Mouse (Mus musculus) midbrain, embryonic 12.5 days (tissue): ENCODE results near the gene Gcnt3. TPM values are rescaled to one million over a fixed set of nuclear protein-coding genes. Genes with fewer than 3 reads are reported as not detected.
"Not testable (repeated sequence)": the region's sequence is repeated elsewhere in the genome, so short reads cannot be mapped to it uniquely, and the experiment has no call there.

ENCODE experiments used
- ATAC-seq: fragments of 200-750 bp; cut with Nextera tagmentation; 2 replicates; pipeline ENCODE4 v1.8.0; 2017; ENCODE audit warnings: low read depth, moderate TSS enrichment, moderate library complexity; ENCODE audit not compliant: low FRiP score
- H3K27ac ChIP-seq: fragments of 300-500 bp; sonication (generic); replicated peaks from 2 replicates; pipeline ENCODE4 v1.5.1; 2016; ENCODE audit warnings: mild to moderate bottlenecking
- H3K27me3 ChIP-seq: fragments of 300-500 bp; sonication (generic); 2 replicates; pipeline ENCODE4 v1.6.1; 2016; ENCODE audit warnings: mild to moderate bottlenecking
- H3K36me3 ChIP-seq: fragments of 300-500 bp; sonication (generic); 2 replicates; pipeline ENCODE4 v1.6.1; 2016
- H3K4me1 ChIP-seq: fragments of 300-500 bp; sonication (generic); 2 replicates; pipeline ENCODE4 v1.6.1; 2016
- H3K4me2 ChIP-seq: fragments of 300-500 bp; sonication (generic); replicated peaks from 2 replicates; pipeline ENCODE4 v1.6.1; 2016; ENCODE audit warnings: mild to moderate bottlenecking, moderate library complexity
- H3K4me3 ChIP-seq: fragments of 300-500 bp; sonication (generic); 2 replicates; pipeline ENCODE4 v1.5.1; 2016; ENCODE audit warnings: mild to moderate bottlenecking
- H3K9ac ChIP-seq: fragments of 300-500 bp; sonication (generic); replicated peaks from 2 replicates; pipeline ENCODE4 v1.6.1; 2016; ENCODE audit warnings: mild to moderate bottlenecking, moderate library complexity
- H3K9me3 ChIP-seq: fragments of 300-500 bp; sonication (generic); 2 replicates; pipeline ENCODE4 v1.6.1; 2016; ENCODE audit warnings: mild to moderate bottlenecking
- WGBS: fragments of 180-500 bp; shearing (Covaris S2); methylation state at CpG from one replicate; pipeline ENCODE4 v1.1.7; 2016; 5-methylcytosine and 5-hydroxymethylcytosine counted together
- polyA plus RNA-seq: library from polyadenylated mRNA; unstranded; fragments of >200 nt; fragmentation: Nextera tagmentation; extraction: Ambion mirVana; gene quantifications from 2 replicates; pipeline ENCODE4 v1.2.1, GENCODE M21; 2016

Gene Gcnt3
- polyA plus RNA-seq, 1 experiment from 2014 or later: not detected

DNA sequence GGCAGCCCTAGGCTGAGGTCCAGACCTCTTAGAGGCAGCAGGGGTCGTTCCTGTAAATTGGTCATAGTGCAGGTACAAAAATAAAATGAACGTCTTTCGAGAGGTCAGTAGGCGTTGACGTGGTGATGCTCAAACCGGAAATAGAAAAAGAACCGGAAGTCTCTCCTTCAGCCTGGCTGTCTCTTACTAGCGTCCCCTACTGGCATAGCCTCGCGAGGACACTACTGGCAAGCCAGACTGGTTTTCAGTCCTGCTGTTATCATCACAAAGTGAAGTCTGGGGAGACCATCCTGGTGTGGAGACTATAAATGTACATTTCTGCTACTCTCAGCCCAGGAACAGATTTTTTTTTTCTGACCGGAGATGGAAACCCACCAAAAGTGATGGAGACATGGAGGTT is 2.7 kb upstream of the Gcnt3 start:
- Histone ChIP-seq H3K9me3 (0 out of 2 replicates have a peak, but pooled peaks cover 2% of the 10 kb centered on the region), H3K4me2 (no peak overlapping the region), H3K27ac (no peak overlapping the region), H3K36me3 (no peaks in the 10 kb centered on the region), H3K4me3 (no peak overlapping the region), H3K27me3 (no peaks in the 10 kb centered on the region), H3K4me1 (no peaks in the 10 kb centered on the region), H3K9ac (no peak overlapping the region)
- no peak for ATAC-seq
- 85% methylated on average over 11 of the region's 11 CpGs for WGBS

- Histone ChIP-seq H3K9ac (no peak overlapping the region), H3K9me3 (0 out of 2 replicates have a peak, but pooled peaks cover 2% of the 10 kb centered on the region), H3K4me3 (no peak overlapping the region), H3K36me3 (no peaks in the 10 kb centered on the region), H3K4me1 (no peaks in the 10 kb centered on the region), H3K4me2 (no peak overlapping the region), H3K27me3 (no peaks in the 10 kb centered on the region), H3K27ac (no peak overlapping the region)
- WGBS: 90% methylated on average over 6 of the region's 6 CpGs
- ATAC-seq: no peak
Measured at GRCm38 (mm10) chr9:70039597-70040385, 1.9 kb upstream of the Gcnt3 start.

- H3K4me1 ChIP-seq: no peaks in the 10 kb centered on the region
- 0 out of 2 replicates have a peak, but pooled peaks cover 2% of the 10 kb centered on the region for H3K9me3 ChIP-seq
- H3K4me2 ChIP-seq: no peak overlapping the region
- 74% methylated on average over 4 of the region's 4 CpGs for WGBS
- no peaks in the 10 kb centered on the region for H3K27me3 ChIP-seq
- H3K36me3 ChIP-seq: no peaks in the 10 kb centered on the region
- H3K4me3 ChIP-seq: no peak overlapping the region
- ATAC-seq: no peak
- no peak overlapping the region for H3K27ac ChIP-seq
- no peak overlapping the region for H3K9ac ChIP-seq
Measured at GRCm38 (mm10) chr9:70036646-70037045, 1.2 kb downstream of the Gcnt3 start.

GRCm38 (mm10) chr9:70034702-70035101 is 3.2 kb downstream of the Gcnt3 start:
- H3K9me3 ChIP-seq: 0 out of 2 replicates have a peak, but pooled peaks cover 2% of the 10 kb centered on the region
- no peak overlapping the region for H3K4me3 ChIP-seq
- WGBS: 93% methylated on average over 7 of the region's 7 CpGs
- no peaks in the 10 kb centered on the region for H3K4me1 ChIP-seq
- no peaks in the 10 kb centered on the region for H3K36me3 ChIP-seq
- no peak overlapping the region for H3K27ac ChIP-seq
- H3K27me3 ChIP-seq: no peaks in the 10 kb centered on the region
- H3K4me2 ChIP-seq: no peak overlapping the region
- H3K9ac ChIP-seq: no peak overlapping the region
- ATAC-seq: no peak

GRCm38 (mm10) chr9:70033056-70033455 is 4.8 kb downstream of the Gcnt3 start:
- Histone ChIP-seq H3K4me3 (no peak overlapping the region), H3K36me3 (no peaks in the 10 kb centered on the region), H3K4me2 (no peak overlapping the region), H3K9me3 (no peaks in the 10 kb centered on the region), H3K9ac (no peak overlapping the region), H3K27ac (no peak overlapping the region), H3K27me3 (no peaks in the 10 kb centered on the region), H3K4me1 (no peaks in the 10 kb centered on the region)
- ATAC-seq: no peak
- WGBS: 80% methylated on average over 9 of the region's 9 CpGs

- Histone ChIP-seq H3K9me3 (no peaks in the 10 kb centered on the region), H3K27me3 (no peaks in the 10 kb centered on the region), H3K36me3 (no peaks in the 10 kb centered on the region), H3K4me1 (no peaks in the 10 kb centered on the region), H3K4me3 (no peak overlapping the region), H3K9ac (no peak overlapping the region), H3K27ac (no peak overlapping the region), H3K4me2 (no peak overlapping the region)
- ATAC-seq: no peak
- 90% methylated on average over 1 of the region's 1 CpGs for WGBS
Measured at GRCm38 (mm10) chr9:70032167-70032566, 5.7 kb downstream of the Gcnt3 start.

DNA sequence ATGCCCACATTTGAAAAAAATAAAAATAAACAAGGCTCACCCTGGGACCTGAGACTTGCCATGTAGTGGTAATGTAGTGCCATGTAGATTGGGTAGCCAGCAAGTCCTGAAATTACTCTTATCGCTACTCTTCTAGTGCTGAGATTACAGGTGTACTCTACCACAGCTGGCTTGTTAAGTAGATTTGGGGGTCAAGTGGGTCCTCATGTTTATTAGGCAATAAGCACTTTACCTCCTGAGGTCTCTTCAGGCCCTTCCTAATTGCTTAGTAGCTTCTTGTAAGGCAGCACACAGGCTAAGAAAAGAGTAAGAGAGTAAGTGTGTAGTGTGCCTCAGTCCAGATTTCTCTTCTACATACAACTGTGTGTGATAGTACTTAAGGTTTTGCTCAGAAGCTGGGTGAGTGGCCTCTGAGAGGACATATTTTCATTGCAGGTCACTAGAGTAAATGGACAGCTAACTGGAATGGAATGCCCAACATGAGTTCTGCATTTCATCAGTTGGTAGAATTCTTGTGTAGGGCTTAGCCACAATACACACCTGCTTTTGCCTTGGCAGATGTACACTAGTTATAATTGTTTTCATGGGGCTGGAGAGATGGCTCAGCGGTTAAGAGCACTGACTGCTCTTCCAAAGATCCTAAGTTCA is 12.4 kb downstream of the Gcnt3 start:
- ATAC-seq: no peak
- no peak overlapping the region for H3K4me2 ChIP-seq
- no peak overlapping the region for H3K4me3 ChIP-seq
- H3K36me3 ChIP-seq: peaks cover 7% of the 10 kb centered on the region; the same call in 1 of the 2 replicates
- no peak overlapping the region for H3K27ac ChIP-seq
- no peak overlapping the region for H3K9ac ChIP-seq
- 87% methylated on average over 2 of the region's 2 CpGs for WGBS
- H3K27me3 ChIP-seq: no peaks in the 10 kb centered on the region
- H3K9me3 ChIP-seq: no peaks in the 10 kb centered on the region
- no peaks in the 10 kb centered on the region for H3K4me1 ChIP-seq

DNA sequence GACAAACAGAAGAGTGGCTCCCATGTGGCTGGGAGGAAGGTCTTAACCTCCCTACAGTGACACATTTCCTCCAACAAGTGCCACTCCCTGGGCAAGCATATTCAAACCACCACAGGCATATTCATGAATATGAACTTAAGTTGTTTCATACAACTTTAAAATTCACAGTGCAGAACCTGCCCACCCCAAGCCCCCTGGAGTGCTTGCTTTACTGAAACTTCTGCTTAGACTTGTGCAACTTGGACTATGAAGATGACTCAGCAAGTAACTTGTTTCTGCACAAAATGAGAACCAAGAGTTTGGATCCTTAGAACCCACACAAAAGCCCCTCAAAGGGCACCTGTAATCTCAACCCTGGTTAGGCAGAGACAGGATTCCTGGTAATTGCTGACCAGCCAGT is 13.2 kb downstream of the Gcnt3 start:
- no peaks in the 10 kb centered on the region for H3K27me3 ChIP-seq
- no peak overlapping the region for H3K9ac ChIP-seq
- H3K36me3 ChIP-seq: peaks cover 14% of the 10 kb centered on the region
- H3K27ac ChIP-seq: no peak overlapping the region
- H3K4me1 ChIP-seq: no peaks in the 10 kb centered on the region
- H3K9me3 ChIP-seq: no peaks in the 10 kb centered on the region
- no peak for ATAC-seq
- no peak overlapping the region for H3K4me3 ChIP-seq
- no peak overlapping the region for H3K4me2 ChIP-seq

- not testable (repeated sequence) for H3K4me1 ChIP-seq, ATAC-seq, H3K4me3 ChIP-seq, H3K4me2 ChIP-seq, H3K9me3 ChIP-seq, H3K9ac ChIP-seq, H3K27ac ChIP-seq, H3K27me3 ChIP-seq
- 67% methylated on average over 1 of the region's 1 CpGs for WGBS
- H3K36me3 ChIP-seq: peaks cover 17% of the 10 kb centered on the region
Measured at GRCm38 (mm10) chr9:70023615-70024014, 14.3 kb downstream of the Gcnt3 start.

GRCm38 (mm10) chr9:70022083-70022482 is 15.8 kb downstream of the Gcnt3 start:
- no peak for ATAC-seq
- peaks cover 19% of the 10 kb centered on the region for H3K36me3 ChIP-seq

DNA sequence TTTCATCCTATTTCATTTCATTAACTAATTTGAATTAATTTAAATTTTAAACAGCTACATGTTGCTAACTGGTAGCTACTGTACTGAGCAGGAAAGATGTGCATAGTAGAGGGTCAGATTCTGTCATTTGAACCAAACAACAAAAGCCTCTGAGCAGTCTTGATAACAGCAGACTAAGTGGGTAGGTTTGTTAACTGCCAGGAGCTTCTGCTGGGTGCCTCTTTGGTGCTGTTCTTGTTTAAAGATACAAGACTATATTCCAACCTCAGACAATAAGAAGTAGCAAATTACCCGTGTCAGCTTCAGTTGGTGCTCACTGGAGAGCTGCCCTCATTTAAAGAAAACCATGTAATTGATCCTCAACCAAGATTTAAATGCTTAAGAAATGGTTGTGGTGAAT is 16.3 kb downstream of the Gcnt3 start:
- no peaks in the 10 kb centered on the region for H3K27me3 ChIP-seq
- no peak overlapping the region for H3K9ac ChIP-seq
- no peak overlapping the region for H3K4me2 ChIP-seq
- H3K4me3 ChIP-seq: no peak overlapping the region
- no peak for ATAC-seq
- no peaks in the 10 kb centered on the region for H3K9me3 ChIP-seq
- H3K27ac ChIP-seq: no peak overlapping the region
- peaks cover 20% of the 10 kb centered on the region for H3K36me3 ChIP-seq
- WGBS: 73% methylated on average over 1 of the region's 1 CpGs
- H3K4me1 ChIP-seq: no peaks in the 10 kb centered on the region

More at GRCm38 (mm10) chr9:70022083-70022482, 15.8 kb downstream of the Gcnt3 start:
- 90% methylated on average over 4 of the region's 4 CpGs for WGBS
- Histone ChIP-seq H3K27ac (no peak overlapping the region), H3K9me3 (no peaks in the 10 kb centered on the region), H3K4me3 (no peak overlapping the region), H3K27me3 (no peaks in the 10 kb centered on the region), H3K9ac (no peak overlapping the region), H3K4me1 (no peaks in the 10 kb centered on the region), H3K4me2 (no peak overlapping the region)

DNA sequence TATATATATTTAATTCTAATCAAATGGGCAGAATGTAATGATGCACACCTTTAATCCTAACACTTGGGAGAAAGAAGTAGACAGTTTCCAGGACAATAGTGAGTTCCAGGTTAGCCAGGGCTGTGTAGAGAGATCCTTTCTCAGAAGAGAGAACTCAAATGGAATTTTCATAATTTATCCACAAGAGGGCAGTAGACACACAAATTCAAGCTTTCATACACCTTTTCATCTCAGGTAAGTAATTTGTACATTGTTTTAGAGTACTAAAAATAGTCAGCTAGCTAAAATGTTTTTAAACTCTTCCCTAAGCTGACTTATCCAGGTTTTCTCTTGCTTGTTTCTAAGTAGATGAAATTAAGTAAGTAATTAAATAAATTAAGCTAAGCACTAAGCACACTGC is 19.0 kb downstream of the Gcnt3 start:
- Histone ChIP-seq H3K9ac (no peak overlapping the region), H3K27me3 (no peaks in the 10 kb centered on the region), H3K4me1 (peaks cover 1% of the 10 kb centered on the region), H3K36me3 (peaks cover 25% of the 10 kb centered on the region), H3K4me2 (no peak overlapping the region), H3K27ac (no peak overlapping the region), H3K4me3 (no peak overlapping the region), H3K9me3 (no peaks in the 10 kb centered on the region)
- ATAC-seq: no peak
